Mouse (Mus musculus) kidney, adult 18-20 months (tissue): ENCODE results near the gene Fcrla.

ENCODE experiments used
- DNase-seq: peaks from one replicate; pipeline ENCODE4 v3.0.0; 2021

The Fcrla gene

DNA sequence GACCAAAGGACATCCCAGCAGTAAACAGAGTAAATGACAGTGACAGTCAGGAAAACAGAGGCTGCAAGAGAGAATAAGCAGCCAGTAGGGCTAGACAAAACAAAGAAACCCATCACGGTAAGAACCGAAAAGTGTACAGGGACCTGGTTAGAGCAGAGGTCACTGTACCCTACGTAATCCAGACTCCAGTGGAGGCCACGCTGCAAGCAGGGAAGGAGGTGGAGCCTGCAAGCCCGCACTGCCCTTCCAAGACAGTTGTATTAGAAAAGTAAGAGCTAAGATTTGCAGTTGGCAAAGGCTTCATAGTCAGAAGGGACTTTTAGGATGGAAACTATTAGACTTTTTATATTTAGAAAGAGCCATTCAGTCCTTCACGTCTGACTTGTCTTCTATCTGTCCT is 442 bp downstream of the Fcrla start:
- no peak for DNase-seq

DNA sequence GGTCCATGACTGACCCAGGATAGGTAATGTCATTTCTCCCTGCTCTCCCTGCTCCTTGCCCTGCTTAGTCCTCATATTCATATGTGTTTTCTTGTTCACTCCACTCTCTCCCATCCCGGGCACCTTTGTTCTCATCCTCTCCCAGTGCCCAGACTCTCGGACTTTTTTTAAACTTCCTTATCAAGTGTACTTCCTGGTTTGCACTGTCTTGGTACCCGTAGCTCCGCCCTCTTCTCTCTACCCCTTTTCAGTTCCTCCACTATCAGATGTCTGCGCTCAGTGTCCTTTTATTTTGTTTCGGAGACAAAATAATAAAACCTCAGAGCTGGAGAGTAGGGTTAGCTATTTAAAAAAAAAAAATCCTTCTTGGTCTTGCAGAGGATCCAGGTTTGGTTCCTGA is 2.9 kb downstream of the Fcrla start:
- no peak for DNase-seq

DNA sequence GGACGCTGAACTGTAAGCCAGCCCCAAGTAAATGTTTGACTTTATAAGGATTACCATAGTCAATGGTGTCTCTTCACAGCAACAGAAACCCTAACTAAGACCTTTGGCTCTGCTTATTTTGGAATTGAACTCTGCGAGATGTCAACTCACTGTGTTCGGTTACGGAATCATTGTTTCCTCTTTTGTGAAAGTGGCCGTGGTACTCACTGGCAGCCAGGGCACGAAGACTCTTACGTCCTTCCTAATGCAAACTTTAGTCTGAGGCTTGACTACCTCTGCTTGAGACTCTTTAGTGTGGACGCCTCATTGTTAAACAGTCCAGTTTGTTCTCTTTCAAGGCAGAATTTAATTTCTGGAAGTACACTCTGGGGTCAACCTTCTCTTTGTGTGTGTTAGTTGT is 8.1 kb downstream of the Fcrla start:
- no peak for DNase-seq

DNA sequence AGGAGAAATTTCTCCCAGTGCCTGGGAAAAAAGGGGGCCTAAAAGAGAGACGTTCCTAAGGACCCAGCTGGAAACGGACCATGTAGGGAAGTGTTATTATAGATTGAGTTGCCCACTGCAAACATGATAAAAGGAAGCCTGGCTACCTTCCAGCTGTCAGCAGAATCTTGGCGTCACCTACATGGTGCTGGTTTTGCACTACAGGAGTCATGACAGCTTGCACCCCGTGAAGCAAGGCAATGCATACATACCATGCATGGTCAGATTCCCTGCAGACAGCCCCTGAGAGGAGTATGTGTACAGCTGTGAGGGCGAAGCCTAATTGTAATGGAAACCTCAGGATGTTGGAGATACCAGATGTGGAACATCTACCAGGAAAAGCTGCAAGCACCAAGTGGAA is 11.7 kb downstream of the Fcrla start:
- DNase-seq: no peak

DNA sequence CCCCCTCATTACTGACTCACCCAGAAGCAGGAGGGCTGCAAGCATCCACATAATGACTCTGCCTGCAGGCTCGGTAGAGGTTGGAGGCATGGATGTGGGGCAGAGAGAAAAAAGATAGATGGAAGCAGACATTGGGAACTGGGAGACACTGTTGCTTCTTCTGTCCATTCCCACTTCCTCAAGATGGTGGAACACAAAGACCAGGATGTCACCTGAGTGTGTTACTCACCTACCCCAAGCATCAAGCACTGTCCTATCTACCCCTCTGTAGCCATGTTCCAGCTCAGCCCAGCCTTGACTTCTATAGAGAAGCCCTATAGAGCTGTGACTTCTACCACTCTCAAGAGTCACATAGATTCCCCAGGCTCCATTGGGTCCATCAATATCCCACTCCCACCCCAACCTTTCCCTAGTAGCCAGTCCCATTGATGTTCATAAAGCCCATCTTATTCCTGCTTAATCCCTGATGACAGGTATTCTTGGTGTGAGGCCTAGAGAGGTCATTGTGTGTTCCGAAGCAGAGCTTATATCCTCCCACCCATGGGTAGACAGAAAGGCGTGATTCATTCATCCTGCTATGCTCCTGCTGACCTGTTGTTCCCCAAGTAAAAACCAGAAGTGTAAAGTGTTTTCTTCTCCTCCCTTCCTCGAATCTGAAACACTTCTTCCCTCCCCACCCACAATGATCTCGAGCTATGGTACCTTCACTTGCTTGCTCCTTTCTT is 14.3 kb downstream of the Fcrla start, which contains the start of gene Fcrlb:
Fcrlb (minus strand) TSS at position 51 of the 725 bp plus-strand sequence.
- no peak for DNase-seq

DNA sequence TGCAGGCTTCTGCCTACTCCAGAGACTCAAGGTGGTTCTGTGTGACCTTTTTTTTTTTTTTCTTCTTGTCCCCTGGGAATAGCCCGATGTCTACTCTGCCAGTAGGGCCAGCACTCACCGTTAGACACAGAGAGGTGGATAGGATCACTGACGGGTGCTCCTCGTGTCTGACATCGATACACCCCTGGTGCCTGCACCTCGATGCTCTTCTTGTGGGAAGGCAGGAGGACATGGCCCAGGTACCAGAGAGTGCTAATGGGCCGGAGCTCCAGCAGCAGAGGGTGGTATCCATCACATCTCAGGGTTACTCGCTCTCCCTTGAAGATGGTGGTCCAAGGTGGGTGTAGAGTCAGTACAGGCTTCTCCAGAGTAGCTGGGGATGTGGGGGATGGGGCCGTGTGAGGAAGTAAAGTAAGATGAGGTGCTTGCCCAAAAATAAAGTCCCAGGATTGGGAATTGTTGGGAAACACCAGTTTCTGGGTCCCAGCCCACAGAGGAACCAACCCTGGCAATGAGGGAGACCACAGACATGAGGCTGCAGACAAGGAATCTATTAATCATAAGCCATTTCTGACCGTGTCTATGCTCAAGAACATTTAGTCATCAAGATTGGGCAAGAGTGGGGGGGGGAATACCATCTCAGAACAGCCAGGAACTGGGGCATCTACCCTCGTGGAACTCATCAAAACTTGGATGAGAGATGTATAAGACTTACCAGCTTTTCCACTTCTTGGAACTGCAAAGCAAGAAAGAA is 15.3 kb downstream of the Fcrla start:
- no peak for DNase-seq

DNA sequence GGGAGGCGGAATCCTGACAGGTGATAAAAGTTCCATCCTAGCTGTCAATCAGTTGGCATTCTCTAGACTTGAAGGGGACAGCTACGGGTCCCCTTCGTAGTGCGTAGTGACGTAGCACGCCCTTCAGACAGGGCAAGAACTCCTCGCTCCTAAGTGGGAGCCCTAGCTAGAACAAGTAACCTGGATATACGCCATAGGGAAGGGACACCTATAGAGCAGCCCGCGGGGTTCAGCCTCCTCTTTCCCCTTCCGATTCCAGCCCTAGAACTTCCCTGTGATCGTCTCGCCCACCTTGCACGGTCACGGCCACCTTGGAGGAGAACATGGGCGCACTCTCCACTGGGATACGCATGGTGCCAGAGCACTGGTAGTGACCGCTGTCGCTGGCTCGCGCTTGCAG is 19.0 kb downstream of the Fcrla start:
- DNase-seq: no peak

DNA sequence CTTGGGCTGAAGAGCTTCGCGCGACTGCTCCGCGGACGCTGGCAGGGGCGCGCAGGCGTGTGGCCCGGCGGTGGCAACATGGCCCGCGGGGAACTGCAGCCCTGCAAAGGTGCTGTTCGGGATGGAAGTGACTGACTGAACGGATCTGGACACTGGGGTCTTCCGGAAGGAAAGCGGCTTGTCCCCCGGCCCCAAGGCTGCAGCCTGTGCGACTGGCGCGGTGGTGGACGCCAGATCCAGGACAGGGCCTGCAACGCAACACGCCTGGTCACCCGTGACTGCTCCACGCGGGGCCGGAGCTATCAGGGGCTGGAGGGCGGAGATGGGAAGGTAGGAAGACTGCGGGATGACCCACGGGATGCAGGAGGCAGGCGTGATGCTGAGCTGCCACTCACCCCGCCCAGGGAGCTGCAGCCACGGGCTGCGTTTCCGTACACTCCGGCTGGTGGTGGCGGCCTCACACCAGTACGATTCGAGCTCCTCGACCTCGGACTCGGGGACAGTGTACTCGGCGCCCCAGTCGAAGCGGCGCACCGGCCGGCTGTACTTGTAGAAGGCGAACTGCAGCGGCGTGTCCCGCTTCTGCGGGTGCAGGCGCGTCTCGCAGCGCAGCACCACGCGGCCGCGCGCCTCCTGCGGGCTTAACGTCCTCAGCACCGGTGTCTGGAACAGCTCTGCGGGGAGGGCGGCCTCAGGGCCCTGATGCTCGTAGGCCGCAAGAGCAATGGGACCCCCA is 19.8 kb downstream of the Fcrla start:
- DNase-seq: peak; percentile 38

DNA sequence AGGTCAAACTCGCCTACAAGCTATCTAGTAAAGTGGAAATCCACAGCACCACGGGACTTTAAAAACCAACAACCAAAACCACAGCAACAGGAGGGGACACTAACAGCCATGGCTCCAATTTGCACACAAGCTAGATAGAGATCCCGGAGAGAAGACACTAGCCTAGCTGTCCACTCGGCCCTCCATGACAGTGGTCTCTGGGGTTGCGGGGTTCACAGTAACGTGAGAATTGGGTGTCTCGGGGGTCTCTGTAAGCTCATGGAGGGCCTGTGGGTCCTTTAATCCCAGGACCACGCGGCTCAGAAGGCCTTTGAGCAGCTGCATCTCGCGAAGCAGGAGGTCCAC is 20.3 kb downstream of the Fcrla start:
- no peak for DNase-seq

DNA sequence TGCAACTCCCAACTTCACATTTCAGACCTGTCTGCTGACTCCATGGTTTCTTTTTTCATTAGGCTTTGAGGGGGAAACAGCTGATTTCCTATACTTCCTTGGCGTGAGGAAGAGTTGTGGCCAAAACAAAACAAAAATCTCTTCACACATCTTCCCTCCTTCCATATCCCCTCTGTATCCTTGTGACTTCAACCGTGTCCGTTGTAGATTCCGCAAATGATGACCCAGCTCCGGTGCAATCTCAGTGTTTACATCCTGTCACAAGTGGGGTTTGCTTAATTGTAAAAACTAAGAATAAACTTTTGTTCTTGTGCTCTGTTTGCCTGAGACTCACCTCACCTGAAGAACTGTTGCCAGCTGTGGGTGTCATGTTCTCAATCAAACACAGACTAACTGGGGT is 23.9 kb downstream of the Fcrla start:
- no peak for DNase-seq

DNA sequence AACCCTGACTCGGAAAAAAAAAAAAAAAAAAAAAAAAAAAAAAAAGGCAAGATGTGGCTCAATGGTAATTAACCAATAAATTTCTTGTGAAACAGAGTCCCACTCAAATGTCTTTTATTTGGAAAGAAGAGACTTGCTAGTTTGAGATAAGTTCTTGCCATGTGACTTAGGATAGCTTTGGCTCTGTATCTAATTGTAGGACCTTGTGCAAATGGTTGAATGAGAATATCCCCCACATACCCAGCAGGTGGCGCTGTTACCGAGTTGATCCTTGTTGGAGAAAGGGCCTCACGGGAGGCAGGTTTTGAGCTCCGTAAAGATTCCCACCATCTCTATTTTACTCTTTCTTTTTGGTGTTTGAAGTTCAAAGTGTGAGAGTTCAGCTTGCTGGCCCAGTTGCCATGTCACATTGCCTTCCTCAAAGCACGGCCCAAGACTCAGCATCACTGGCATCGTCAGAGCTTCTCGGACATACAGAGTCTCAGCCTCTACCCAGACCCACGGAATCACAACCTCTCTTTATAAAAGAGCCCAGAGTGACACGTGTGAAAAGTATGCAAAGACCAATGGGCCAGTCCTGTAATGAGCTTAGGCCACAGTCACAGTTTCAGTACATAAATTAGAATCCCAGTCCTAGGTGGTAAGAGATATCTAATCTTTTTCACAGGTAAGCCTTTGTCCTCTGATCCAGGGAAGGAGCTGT is 25.7 kb downstream of the Fcrla start:
- peak; percentile 88 for DNase-seq

DNA sequence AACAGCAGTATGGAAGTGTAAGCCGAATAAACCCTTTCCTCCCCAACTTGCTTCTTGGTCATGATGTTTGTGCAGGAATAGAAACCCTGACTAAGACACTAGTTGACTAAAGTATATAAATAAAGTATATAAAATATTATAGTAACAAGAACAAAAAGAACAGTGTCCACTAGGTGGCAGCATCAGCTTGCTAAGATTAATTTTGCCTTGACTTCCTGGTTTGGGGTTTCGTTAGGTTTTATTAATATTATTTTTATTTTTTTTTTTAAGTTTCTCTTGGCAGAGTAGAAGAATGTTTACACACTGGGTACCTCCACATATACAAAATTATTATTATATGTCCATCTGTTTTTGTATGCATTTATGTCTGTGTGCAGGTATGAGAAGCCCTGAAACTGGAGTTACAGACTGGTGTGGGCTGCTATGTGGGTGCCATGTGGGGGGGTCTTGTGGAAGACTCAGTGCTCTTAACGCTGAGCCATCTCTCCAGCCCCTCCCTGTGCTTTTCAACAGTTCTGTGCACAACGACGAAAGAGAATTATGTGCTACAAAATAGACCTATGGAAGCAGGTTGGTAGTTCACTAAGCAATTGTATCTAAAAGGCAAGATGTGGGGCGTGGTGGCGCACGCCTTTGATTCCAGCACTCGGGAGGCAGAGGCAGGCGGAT is 26.4 kb downstream of the Fcrla start:
- peak; percentile 31 for DNase-seq

DNA sequence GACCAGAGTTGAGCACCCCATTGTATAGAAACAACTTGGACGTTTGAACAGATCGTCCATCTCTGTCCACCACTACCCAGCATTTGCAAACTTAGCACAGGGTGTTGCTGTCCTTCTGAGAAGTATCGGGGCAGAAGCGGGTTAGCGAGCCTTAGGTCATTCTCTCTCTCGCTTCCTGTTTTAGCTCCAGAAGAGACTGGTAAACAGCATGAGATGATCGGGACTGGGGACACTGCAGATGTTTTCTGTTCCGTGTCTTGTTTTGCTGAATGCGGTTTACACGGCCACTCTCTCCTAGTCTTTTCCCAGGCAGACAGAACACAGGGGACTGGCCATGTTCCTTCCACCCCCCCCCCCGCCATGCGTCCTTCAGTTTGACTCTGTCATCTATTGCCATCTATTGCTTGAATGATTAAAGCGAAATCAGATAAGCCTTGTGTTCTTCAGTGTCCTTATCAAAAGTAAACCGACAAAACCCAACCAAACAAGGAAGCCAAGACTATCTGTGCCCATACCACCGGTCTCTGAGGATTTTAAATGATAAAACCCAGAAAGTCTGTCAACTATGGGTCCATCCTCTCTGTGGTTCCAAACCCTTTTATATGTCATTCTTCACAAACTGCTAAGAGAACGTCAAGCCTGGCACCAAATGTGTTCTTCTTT is 28.8 kb downstream of the Fcrla start:
- no peak for DNase-seq

DNA sequence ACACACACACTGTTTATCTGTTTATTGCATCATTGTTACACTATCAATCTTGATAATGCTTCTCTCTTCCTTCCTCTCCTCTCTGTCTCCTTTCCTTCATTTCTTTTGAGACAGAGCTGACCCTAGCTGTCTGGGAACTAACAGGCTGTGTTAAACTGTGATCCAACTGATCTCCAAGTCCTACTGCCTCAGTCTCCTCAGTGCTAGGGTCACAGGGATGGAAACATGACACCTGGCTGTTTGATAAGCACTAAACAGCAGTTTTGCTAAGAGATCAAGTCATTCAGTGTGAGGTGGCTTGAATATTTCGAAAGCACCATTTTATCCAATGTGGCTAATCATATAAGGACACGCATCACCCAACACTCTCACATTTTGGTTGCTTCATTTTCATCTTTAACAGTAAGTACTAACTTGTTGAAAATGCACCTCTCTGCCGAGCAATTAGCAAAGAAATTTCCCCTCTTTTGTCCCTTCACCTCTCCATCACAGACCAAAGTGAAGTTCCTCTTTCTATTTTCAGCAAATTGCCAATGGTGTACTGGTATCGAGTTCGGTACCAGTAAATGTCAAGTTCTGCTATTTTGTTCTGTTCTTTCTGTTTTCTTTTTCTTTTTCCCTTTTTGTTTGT is 30.6 kb downstream of the Fcrla start:
- no peak for DNase-seq

DNA sequence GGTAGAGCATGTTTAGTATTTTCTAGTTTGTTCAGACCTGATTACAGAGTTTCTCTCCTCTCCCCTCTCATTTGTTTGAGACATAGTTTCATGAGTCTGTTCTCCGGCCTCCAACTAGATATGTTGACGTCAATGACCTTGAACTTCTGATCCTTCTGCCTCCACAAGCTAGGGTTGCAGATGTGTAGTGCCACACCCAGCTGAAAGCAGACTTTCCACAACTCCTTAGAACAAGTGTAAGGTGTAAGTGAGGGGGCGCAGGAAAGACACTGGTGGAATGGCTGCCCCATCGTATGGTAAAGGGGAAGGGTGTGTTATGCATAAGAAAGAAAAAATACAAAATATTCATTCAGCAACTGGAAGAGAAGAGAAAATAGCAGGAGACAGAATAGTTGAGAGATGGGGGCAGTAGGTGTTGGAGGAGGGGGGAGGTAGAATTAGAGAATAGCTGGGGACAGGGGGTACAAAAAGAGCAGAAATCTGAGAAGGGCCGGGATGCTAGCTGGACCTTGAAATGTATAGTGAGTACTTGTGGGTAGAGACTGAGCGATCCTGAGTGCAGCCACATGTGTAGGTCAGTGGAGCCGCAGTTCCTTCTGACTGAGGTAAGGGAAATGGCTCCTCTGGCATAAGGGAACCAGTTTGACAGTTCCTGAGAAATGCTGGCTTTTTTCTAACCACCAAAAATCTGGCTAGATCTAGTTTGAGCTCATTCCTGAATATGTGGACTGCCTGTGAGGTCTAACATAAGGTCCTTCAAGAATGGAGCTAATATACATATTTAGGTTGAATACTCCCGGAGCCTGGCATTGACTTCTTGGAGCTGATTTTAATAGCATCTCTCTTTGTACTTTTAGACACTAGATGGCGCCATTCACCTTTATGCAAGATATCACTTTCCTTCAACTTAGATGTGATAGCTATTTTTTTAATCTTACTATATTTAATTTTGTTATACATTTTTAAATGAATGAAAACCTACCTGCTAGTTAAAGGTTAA is 32.5 kb downstream of the Fcrla start:
- DNase-seq: no peak

DNA sequence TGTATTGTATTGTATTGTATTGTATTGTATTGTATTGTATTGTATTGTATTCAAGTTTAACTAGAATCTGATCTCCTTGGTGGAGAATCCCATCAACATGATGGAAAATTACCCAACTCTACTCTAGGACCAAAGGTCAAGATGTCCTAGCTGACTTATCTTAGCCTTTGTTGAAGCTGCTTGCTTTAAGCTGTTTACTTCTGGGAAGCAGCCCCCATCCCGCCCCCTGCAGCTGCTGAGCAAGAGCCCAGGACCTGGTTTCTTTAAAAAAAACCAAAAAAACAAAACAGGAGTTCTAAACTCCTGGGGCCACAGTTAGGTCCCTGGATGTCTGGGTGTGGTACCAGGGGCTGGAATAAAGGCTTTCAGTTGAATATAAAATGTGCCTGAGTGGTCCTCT is 35.1 kb downstream of the Fcrla start:
- no peak for DNase-seq

DNA sequence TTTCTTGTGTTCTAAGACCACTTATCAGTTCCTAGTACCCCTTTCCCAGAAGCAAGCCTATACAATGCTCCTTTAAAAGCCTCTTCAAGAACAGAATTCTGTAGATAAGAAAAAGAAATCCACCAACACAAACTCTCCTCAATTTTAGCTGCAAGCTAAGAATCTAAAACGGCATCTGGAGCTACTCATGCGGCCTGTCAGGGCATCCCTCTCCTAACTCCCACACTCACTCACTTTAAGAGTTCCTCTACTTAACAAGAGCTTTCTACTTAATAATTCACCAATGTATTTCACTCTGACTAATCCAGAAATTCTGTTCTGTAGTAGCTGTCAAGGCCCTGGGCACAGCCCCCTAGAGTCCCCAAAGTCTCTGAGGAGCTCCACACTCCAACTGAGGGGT is 35.7 kb downstream of the Fcrla start:
- DNase-seq: no peak

DNA sequence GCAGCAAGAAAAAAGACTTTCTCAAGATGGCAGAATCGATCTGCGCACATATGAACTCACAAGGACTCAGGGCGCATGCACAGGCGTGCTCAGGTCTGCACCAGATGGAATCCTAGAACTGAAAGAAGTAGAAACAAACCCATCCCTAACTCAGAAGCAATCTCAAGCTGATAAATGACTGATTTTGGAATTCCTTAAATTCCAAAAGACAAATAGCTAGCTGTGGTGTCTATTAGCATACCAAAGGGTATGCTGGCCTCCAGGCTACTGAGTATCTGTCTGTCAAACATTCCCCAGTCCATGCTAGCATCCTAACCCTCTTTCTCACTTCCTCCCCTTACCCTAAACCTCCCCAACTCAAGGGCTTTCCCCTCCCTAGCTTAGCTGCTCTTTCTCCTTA is 38.1 kb downstream of the Fcrla start:
- no peak for DNase-seq

DNA sequence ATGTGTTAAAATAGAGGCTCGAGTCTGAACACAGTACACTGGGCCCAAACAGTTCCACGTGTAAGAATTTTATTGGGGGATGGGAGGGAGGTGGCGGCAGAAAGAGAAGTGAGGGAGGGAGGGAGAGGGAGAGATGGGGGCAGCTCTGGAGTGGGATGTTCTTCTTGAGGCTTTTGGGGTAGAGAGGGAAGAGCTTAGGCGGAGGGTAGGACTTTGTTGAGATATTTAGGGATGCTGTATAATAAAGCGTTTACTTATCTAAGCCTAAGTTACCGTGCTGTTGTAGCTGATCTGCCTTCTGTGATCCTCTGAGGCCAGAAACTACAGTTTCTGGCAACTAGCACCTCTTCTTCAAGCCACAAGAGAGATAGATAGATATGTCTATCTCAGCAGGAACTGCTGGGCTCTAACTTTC is 41.3 kb downstream of the Fcrla start:
- DNase-seq: no peak

DNA sequence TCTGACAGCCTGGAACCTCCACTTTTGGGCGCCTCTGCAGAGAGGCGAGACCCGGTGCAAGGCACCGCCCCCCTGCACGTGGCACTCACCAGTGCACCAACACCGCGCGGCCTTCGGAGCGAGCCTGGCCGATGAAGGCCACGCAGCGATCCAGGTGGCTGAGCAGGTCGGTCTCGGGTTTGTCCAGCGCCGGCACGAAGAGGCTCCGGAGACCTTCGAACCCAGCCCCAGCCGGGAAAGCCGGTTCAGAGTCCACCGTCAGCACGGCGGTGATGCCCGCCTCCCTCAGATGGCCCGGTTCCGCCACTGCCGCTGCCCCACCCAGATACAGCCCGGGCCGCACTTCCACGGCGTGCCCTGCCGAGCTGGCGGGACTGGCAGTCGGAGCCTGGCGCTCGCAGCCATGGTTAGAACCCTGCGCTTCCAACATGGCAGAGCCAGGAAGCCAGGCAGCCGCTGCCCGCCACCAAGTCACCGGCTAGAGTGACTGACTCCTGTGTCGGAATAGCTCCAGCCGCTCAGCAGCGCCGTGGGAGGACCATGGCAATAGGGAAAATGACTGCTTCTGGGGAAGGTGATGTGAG is 42.3 kb downstream of the Fcrla start, which contains the start of the genes Gm26620 and Dusp12:
Gm26620 (plus strand) TSS at position 88 of the 584 bp plus-strand sequence.
Dusp12 (minus strand) TSS at position 563 of the 584 bp plus-strand sequence.
- peak; percentile 86 for DNase-seq
